Mouse (Mus musculus) midbrain, embryonic 13.5 days (tissue): ENCODE data around the gene Fbrsl1. TPM values are rescaled to one million over a fixed set of nuclear protein-coding genes. Genes with fewer than 3 reads are reported as not detected.
"Not testable (repeated sequence)": the region's sequence is repeated elsewhere in the genome, so short reads cannot be mapped to it uniquely, and the experiment has no call there.

ENCODE experiments used
- ATAC-seq: fragments of 200-750 bp; cut with Nextera tagmentation; 2 replicates; pipeline ENCODE4 v1.8.0; 2017; ENCODE audit warnings: mild to moderate bottlenecking, moderate TSS enrichment, moderate library complexity
- H3K27ac ChIP-seq: fragments of 300-500 bp; sonication (generic); 2 replicates; pipeline ENCODE4 v1.5.1; 2015; ENCODE audit warnings: inconsistent platforms, mild to moderate bottlenecking, moderate library complexity
- H3K27me3 ChIP-seq: fragments of 300-500 bp; sonication (generic); 2 replicates; pipeline ENCODE4 v1.6.1; 2015; ENCODE audit warnings: mild to moderate bottlenecking, inconsistent platforms
- H3K36me3 ChIP-seq: fragments of 300-500 bp; sonication (generic); 2 replicates; pipeline ENCODE4 v1.6.1; 2015; ENCODE audit warnings: mild to moderate bottlenecking, inconsistent platforms
- H3K4me1 ChIP-seq: fragments of 300-500 bp; sonication (generic); replicated peaks from 2 replicates; pipeline ENCODE4 v1.6.1; 2015; ENCODE audit warnings: inconsistent platforms
- H3K4me2 ChIP-seq: fragments of 300-500 bp; sonication (generic); replicated peaks from 2 replicates; pipeline ENCODE4 v1.6.1; 2015; ENCODE audit warnings: moderate library complexity, mild to moderate bottlenecking, inconsistent platforms
- H3K4me3 ChIP-seq: fragments of 300-500 bp; sonication (generic); replicated peaks from 2 replicates; pipeline ENCODE4 v1.5.1; 2015; ENCODE audit warnings: mild to moderate bottlenecking, inconsistent platforms
- H3K9ac ChIP-seq: fragments of 300-500 bp; sonication (generic); replicated peaks from 2 replicates; pipeline ENCODE4 v1.6.1; 2015; ENCODE audit warnings: mild to moderate bottlenecking, inconsistent platforms
- H3K9me3 ChIP-seq: fragments of 300-500 bp; sonication (generic); 2 replicates; pipeline ENCODE4 v1.6.1; 2016; ENCODE audit warnings: mild to moderate bottlenecking, inconsistent platforms
- WGBS: fragments of 180-500 bp; shearing (Covaris S2); methylation state at CpG from one replicate; pipeline ENCODE4 v1.1.7; 2015; 5-methylcytosine and 5-hydroxymethylcytosine counted together
- polyA plus RNA-seq: library from polyadenylated mRNA; unstranded; fragments of >200 nt; fragmentation: Nextera tagmentation; extraction: Ambion mirVana; gene quantifications from 2 replicates; pipeline ENCODE4 v1.2.1, GENCODE M21; 2015

The Fbrsl1 gene
- polyA plus RNA-seq, 1 experiment from 2014 or later = 20.6 TPM

DNA sequence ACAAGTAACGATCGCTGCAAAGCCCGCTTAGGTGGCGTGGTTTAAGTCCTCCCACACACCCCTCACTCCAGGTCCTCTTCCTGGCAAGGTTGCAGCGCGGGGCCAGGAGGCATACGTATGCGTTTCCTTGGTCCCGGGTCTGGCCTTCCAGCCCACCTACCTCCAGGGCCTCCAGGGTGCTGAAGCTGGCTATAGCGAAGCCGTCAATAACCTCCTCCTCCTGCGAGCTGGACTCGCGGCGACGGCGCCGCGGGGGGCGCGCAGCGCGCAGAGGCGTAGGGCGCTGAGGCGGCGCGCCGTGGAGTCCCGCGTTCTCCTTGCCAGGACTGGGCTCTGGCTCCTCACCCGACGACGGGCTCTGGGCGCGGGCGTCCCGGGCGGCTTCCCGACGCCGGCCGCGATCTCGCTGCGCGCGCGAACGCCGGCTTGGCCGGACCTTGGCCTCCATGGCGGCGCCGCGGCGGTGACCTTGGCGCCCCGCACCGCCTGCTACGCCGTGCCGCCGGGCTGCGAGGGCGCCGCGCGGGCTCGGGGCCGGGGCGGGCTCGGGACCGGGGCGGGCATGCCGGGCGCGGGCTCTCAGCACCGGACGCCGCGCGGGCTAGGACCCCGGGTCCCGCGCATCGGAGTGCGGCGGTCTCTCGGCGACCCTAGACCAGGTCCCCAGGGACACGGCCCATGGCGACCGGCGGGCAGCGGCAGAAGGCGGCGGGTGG is 425 bp downstream of the Fbrsl1 start:
- Histone ChIP-seq H3K9me3 (no peaks in the 10 kb centered on the region), H3K4me1 (peaks cover 27% of the 10 kb centered on the region), H3K27ac (peak overlapping the region; percentile 68), H3K27me3 (peaks cover 7% of the 10 kb centered on the region; the same call in 1 of the 2 replicates), H3K4me3 (peak overlapping the region; percentile 95), H3K9ac (peak overlapping the region; percentile 97), H3K36me3 (no peaks in the 10 kb centered on the region), H3K4me2 (peak overlapping the region; percentile 90)
- ATAC-seq = peak; percentile 65
- under 1% methylated on average over 97 of the region's 98 CpGs for WGBS

GRCm38 (mm10) chr5:110444509-110444908 is 3.8 kb downstream of the Fbrsl1 start:
- no peak overlapping the region for H3K4me3 ChIP-seq
- no peaks in the 10 kb centered on the region for H3K9me3 ChIP-seq
- H3K36me3 ChIP-seq = no peaks in the 10 kb centered on the region
- peaks cover 39% of the 10 kb centered on the region for H3K4me1 ChIP-seq
- H3K9ac ChIP-seq = no peak overlapping the region
- no peak overlapping the region for H3K4me2 ChIP-seq
- ATAC-seq = no peak
- H3K27ac ChIP-seq = no peak overlapping the region
- no peaks in the 10 kb centered on the region for H3K27me3 ChIP-seq
- 96% methylated on average over 2 of the region's 2 CpGs for WGBS

GRCm38 (mm10) chr5:110442966-110443590 is 5.2 kb downstream of the Fbrsl1 start:
- no peaks in the 10 kb centered on the region for H3K36me3 ChIP-seq
- no peak for ATAC-seq
- WGBS = 93% methylated on average over 3 of the region's 3 CpGs
- H3K27ac ChIP-seq = no peak overlapping the region
- H3K4me2 ChIP-seq = no peak overlapping the region
- H3K9ac ChIP-seq = no peak overlapping the region
- H3K9me3 ChIP-seq = no peaks in the 10 kb centered on the region
- no peaks in the 10 kb centered on the region for H3K27me3 ChIP-seq
- H3K4me1 ChIP-seq = peaks cover 49% of the 10 kb centered on the region
- no peak overlapping the region for H3K4me3 ChIP-seq

DNA sequence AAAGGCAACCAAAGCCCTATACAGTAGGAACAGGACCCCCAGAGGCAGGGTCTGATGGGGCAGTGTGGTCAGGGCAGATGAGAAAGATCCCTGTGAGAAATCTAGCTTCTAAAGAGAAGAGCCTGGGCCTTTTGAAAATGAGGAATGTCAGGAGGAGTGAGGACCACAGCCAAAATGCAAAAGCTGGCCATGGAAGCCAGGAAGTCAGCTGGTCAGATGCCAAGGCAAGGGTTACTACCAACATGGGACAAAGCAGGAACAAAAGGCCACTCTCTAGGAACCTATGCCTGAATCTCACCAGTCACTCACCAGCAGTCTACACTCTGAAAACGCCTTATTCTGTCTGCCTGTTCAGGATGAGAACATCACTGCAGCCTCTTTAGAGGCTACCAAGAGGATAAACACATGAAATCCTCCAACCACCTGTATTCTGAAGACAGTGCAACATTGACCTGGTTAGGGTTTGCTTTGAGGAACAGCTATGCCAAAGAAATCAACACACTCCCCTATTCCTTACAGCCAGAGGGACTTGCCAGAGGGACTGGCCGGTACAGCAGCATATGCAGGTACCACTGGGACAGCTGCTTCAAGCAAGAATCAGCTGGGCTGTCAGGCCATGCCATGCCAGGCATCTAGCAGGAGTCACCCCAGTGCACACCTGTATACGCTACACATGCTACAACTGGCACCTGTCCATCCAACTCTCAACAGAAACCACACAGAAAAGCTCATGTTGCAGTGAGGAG is 8.6 kb downstream of the Fbrsl1 start:
- ATAC-seq = no peak
- WGBS = 87% methylated on average over 3 of the region's 3 CpGs
- Histone ChIP-seq H3K4me2 (no peak overlapping the region), H3K4me1 (peaks cover 33% of the 10 kb centered on the region), H3K9me3 (no peaks in the 10 kb centered on the region), H3K36me3 (no peaks in the 10 kb centered on the region), H3K9ac (no peak overlapping the region), H3K27ac (no peak overlapping the region), H3K27me3 (no peaks in the 10 kb centered on the region), H3K4me3 (no peak overlapping the region)

DNA sequence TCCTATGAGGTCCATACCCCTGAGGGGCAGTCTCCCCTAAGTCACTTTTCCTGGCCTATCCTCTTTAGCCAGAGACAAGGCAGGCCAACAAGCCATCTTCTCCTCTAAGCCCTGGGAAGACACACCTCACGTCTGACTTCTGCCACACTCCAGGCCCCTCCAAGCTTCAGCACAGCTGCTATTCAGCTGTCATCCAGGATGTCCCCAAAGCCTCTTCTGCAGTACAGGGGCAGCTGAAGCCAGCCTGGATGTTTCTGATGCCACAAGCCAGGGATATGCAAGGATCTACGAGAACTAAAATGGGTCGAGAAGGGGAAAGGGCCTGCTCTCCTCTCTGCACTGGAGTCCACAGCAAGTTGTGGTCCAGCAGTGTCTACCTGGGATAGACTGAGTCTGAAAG is 9.7 kb downstream of the Fbrsl1 start:
- Histone ChIP-seq H3K4me3 (no peak overlapping the region), H3K9ac (no peak overlapping the region; the same call in 1 of the 2 replicates), H3K4me2 (no peak overlapping the region), H3K9me3 (no peaks in the 10 kb centered on the region), H3K27ac (no peak overlapping the region), H3K36me3 (no peaks in the 10 kb centered on the region), H3K27me3 (no peaks in the 10 kb centered on the region), H3K4me1 (peaks cover 34% of the 10 kb centered on the region)
- 76% methylated on average over 3 of the region's 3 CpGs for WGBS
- ATAC-seq = no peak

DNA sequence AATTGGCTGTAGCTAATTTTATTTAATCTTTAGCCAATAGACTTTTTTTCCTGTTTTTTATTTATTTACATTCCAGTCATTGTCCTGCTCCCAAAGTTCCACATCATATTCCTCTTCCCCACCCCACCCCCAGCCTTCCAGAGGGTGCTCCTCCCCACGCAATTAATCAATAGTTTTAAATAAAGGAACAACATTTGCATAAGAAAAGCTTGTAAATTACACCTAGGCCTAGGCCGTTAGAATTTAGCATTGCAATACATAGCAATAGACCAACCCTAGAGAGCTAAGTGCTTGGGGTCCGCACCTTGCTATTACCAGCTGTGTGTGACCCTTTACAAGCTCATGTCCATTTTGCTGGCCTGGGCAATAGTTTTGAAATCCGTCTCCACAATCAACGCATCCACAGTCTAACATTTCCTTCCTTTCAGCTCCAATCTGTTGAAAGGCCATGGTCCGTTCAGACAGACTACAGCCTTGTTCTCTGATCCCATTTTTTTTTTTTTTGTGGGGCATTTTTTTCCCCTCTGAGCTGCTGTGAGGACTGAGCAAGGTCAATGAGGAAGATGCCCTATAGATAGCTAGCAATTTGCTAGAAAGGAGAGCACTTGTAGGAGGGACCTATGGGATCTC is 10.6 kb downstream of the Fbrsl1 start:
- no peaks in the 10 kb centered on the region; the same call in 1 of the 2 replicates for H3K36me3 ChIP-seq
- H3K27ac ChIP-seq = no peak overlapping the region
- 42% methylated on average over 6 of the region's 6 CpGs for WGBS
- H3K27me3 ChIP-seq = no peaks in the 10 kb centered on the region
- H3K4me2 ChIP-seq = no peak overlapping the region
- no peak overlapping the region for H3K9ac ChIP-seq
- no peaks in the 10 kb centered on the region for H3K9me3 ChIP-seq
- no peak for ATAC-seq
- H3K4me1 ChIP-seq = peaks cover 34% of the 10 kb centered on the region
- H3K4me3 ChIP-seq = no peak overlapping the region

GRCm38 (mm10) chr5:110436166-110436565 is 12.1 kb downstream of the Fbrsl1 start:
- not testable (repeated sequence) for H3K27ac ChIP-seq, H3K4me2 ChIP-seq, H3K4me3 ChIP-seq, H3K9me3 ChIP-seq, H3K9ac ChIP-seq, H3K27me3 ChIP-seq, ATAC-seq
- Histone ChIP-seq H3K36me3 (peaks cover 16% of the 10 kb centered on the region), H3K4me1 (peaks cover 31% of the 10 kb centered on the region)
- 72% methylated on average over 5 of the region's 5 CpGs for WGBS

- H3K4me1 ChIP-seq = peaks cover 25% of the 10 kb centered on the region
- H3K9me3 ChIP-seq = no peaks in the 10 kb centered on the region
- H3K36me3 ChIP-seq = peaks cover 28% of the 10 kb centered on the region
- ATAC-seq = peak; percentile 44; the same call in 1 of the 2 replicates
- no peak overlapping the region for H3K4me2 ChIP-seq
- H3K9ac ChIP-seq = no peak overlapping the region
- no peak overlapping the region for H3K27ac ChIP-seq
- no peak overlapping the region for H3K4me3 ChIP-seq
- H3K27me3 ChIP-seq = no peaks in the 10 kb centered on the region
These were observed 13.5 kb downstream of the Fbrsl1 start for GRCm38 (mm10) chr5:110434816-110435215.

DNA sequence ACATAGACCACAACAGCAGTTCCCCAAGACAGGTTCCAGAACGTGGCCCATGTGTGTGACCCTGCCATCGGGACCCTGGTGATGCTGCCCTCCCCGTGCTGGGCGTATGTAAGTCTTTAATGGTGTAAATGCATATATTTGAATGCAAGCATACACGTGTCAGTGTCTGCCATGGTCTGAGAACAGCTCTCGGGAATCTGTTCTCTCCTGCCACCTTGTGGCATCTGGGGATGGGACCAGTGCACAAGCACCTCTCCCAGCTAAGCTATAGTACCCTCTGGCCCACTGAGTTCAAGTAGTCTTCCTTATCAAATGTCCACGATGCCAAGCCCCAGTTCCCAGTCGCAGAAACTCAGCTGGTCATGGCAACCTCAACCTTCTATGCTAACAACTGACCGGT is 19.3 kb downstream of the Fbrsl1 start:
- 36% methylated on average over 9 of the region's 9 CpGs for WGBS
- no peaks in the 10 kb centered on the region for H3K27me3 ChIP-seq
- peak; percentile 89 for ATAC-seq
- H3K4me1 ChIP-seq = peaks cover 6% of the 10 kb centered on the region
- no peak overlapping the region for H3K27ac ChIP-seq
- no peak overlapping the region for H3K9ac ChIP-seq
- peaks cover 28% of the 10 kb centered on the region for H3K36me3 ChIP-seq
- H3K4me3 ChIP-seq = no peak overlapping the region
- no peaks in the 10 kb centered on the region for H3K9me3 ChIP-seq
- no peak overlapping the region for H3K4me2 ChIP-seq

- peaks cover 28% of the 10 kb centered on the region for H3K36me3 ChIP-seq
- H3K4me3 ChIP-seq = no peak overlapping the region
- H3K4me2 ChIP-seq = no peak overlapping the region
- no peak for ATAC-seq
- no peak overlapping the region for H3K9ac ChIP-seq
- 85% methylated on average over 3 of the region's 3 CpGs for WGBS
- H3K27me3 ChIP-seq = no peaks in the 10 kb centered on the region
- H3K27ac ChIP-seq = no peak overlapping the region
- no peaks in the 10 kb centered on the region for H3K9me3 ChIP-seq
- peaks cover 6% of the 10 kb centered on the region for H3K4me1 ChIP-seq
These were observed 20.0 kb downstream of the Fbrsl1 start for GRCm38 (mm10) chr5:110428290-110428689.

GRCm38 (mm10) chr5:110425187-110425586 is 23.1 kb downstream of the Fbrsl1 start:
- Histone ChIP-seq H3K27me3 (no peaks in the 10 kb centered on the region), H3K9me3 (no peaks in the 10 kb centered on the region), H3K4me3 (no peak overlapping the region), H3K36me3 (peaks cover 3% of the 10 kb centered on the region), H3K27ac (no peak overlapping the region), H3K4me1 (peaks cover 6% of the 10 kb centered on the region), H3K9ac (no peak overlapping the region), H3K4me2 (no peak overlapping the region)
- 84% methylated on average over 4 of the region's 4 CpGs for WGBS
- no peak for ATAC-seq

DNA sequence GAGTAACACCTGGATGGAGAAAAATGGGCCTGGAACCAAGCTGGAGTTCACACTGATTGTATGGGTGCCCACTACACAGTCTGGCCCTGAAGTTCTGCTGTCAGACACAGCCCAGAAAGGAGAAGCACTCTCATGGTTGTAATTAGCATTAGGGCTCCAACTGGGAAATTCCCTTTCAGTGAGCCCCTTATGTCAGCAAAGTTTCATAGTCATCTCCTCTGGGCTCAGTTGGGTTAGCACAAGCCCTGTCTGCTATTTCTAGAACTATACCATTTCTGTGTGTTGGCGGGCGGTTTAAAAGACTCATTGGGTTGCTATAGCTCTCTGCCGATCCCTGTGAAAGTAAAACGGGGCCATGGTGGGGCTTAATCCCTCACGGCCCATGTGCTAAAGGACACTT is 24.1 kb downstream of the Fbrsl1 start:
- 84% methylated on average over 5 of the region's 5 CpGs for WGBS
- H3K9ac ChIP-seq = no peak overlapping the region
- no peak overlapping the region for H3K27ac ChIP-seq
- H3K4me3 ChIP-seq = no peak overlapping the region
- ATAC-seq = no peak
- no peaks in the 10 kb centered on the region for H3K9me3 ChIP-seq
- no peaks in the 10 kb centered on the region for H3K27me3 ChIP-seq
- H3K36me3 ChIP-seq = no peaks in the 10 kb centered on the region
- no peak overlapping the region for H3K4me2 ChIP-seq
- peaks cover 6% of the 10 kb centered on the region for H3K4me1 ChIP-seq
